Mouse (Mus musculus) kidney, postnatal 0 days (tissue): ENCODE measurements around the gene Lsm3. TPM values are rescaled to one million over a fixed set of nuclear protein-coding genes. Genes with fewer than 3 reads are reported as not detected.

Source experiments
- ATAC-seq: fragments of 200-750 bp; cut with Nextera tagmentation; replicated peaks from 2 replicates; pipeline ENCODE4 v1.8.0; 2017; ENCODE audit warnings: low read depth, moderate number of reproducible peaks, moderate TSS enrichment, moderate library complexity; ENCODE audit not compliant: low FRiP score
- DNase-seq: peaks from one replicate; pipeline ENCODE4 v3.0.0-alpha.2; 2016; ENCODE audit warnings: low spot score
- H3K27ac ChIP-seq: fragments of 300-500 bp; sonication (generic); 2 replicates; pipeline ENCODE4 v1.5.1; 2014; ENCODE audit warnings: mild to moderate bottlenecking
- H3K27me3 ChIP-seq: fragments of 300-500 bp; sonication (generic); 2 replicates; pipeline ENCODE4 v1.6.1; 2014; ENCODE audit warnings: low read length, mixed read lengths; ENCODE audit not compliant: insufficient read depth
- H3K36me3 ChIP-seq: fragments of 300-500 bp; sonication (generic); 2 replicates; pipeline ENCODE4 v1.6.1; 2014; ENCODE audit warnings: low read length, mixed read lengths; ENCODE audit not compliant: insufficient read depth
- H3K4me1 ChIP-seq: fragments of 300-500 bp; sonication (generic); replicated peaks from 2 replicates; pipeline ENCODE4 v1.6.1; 2014; ENCODE audit warnings: antibody characterized with exemption, low read length, mixed read lengths; ENCODE audit not compliant: insufficient read depth
- H3K4me2 ChIP-seq: fragments of 300-500 bp; sonication (generic); 2 replicates; pipeline ENCODE4 v1.6.1; 2014; ENCODE audit warnings: mild to moderate bottlenecking, low read length, moderate library complexity, mixed read lengths
- H3K4me3 ChIP-seq: fragments of 300-500 bp; sonication (generic); replicated peaks from 2 replicates; pipeline ENCODE4 v1.5.1; 2014; ENCODE audit warnings: low read depth, low read length
- H3K9ac ChIP-seq: fragments of 300-500 bp; sonication (generic); 2 replicates; pipeline ENCODE4 v1.6.1; 2014; ENCODE audit warnings: low read depth, low read length
- H3K9me3 ChIP-seq: fragments of 300-500 bp; sonication (generic); replicated peaks from 2 replicates; pipeline ENCODE4 v1.6.1; 2016; ENCODE audit warnings: low read length, inconsistent platforms, mixed read lengths
- CTCF ChIP-seq: IDR thresholded peaks from 2 replicates; pipeline ENCODE4 v1.5.1; 2016; ENCODE audit warnings: antibody characterized with exemption, low read depth, mild to moderate bottlenecking, moderate library complexity
- WGBS: fragments of 180-500 bp; shearing (Covaris S2); extraction: QIAGEN DNeasy Blood & Tissue Kit; methylation state at CpG from one replicate; pipeline ENCODE4 v1.1.7; 2014; 5-methylcytosine and 5-hydroxymethylcytosine counted together
- polyA plus RNA-seq: library from polyadenylated mRNA; unstranded; fragments of >200 nt; fragmentation: Nextera tagmentation; extraction: Ambion mirVana; gene quantifications from 2 replicates; pipeline ENCODE4 v1.2.1, GENCODE M21; 2015

The Lsm3 gene
- polyA plus RNA-seq, 1 experiment from 2014 or later = 222 TPM

- TF ChIP-seq CTCF = no peak
- WGBS = 82% methylated on average over 10 of the region's 10 CpGs
- Histone ChIP-seq H3K27ac (no peak overlapping the region), H3K4me2 (no peak overlapping the region), H3K36me3 (peaks cover 45% of the 10 kb centered on the region), H3K9me3 (no peaks in the 10 kb centered on the region), H3K4me3 (no peak overlapping the region), H3K27me3 (no peaks in the 10 kb centered on the region), H3K9ac (no peak overlapping the region), H3K4me1 (no peaks in the 10 kb centered on the region)
- ATAC-seq = no peak
- DNase-seq = no peak
These were observed 25.9 kb upstream of the Lsm3 start for GRCm38 (mm10) chr6:91489872-91490271.

GRCm38 (mm10) chr6:91491004-91491403 lies 24.7 kb upstream of the Lsm3 start:
- H3K27ac ChIP-seq = no peak overlapping the region
- no peaks in the 10 kb centered on the region for H3K9me3 ChIP-seq
- ATAC-seq (no peak; the same call in 1 of the 2 replicates), DNase-seq (no peak)
- H3K9ac ChIP-seq = no peak overlapping the region
- no peak for TF ChIP-seq CTCF
- H3K27me3 ChIP-seq = no peaks in the 10 kb centered on the region
- no peaks in the 10 kb centered on the region for H3K4me1 ChIP-seq
- H3K4me2 ChIP-seq = no peak overlapping the region
- WGBS = 72% methylated on average over 6 of the region's 6 CpGs
- peaks cover 43% of the 10 kb centered on the region for H3K36me3 ChIP-seq
- H3K4me3 ChIP-seq = no peak overlapping the region

DNA sequence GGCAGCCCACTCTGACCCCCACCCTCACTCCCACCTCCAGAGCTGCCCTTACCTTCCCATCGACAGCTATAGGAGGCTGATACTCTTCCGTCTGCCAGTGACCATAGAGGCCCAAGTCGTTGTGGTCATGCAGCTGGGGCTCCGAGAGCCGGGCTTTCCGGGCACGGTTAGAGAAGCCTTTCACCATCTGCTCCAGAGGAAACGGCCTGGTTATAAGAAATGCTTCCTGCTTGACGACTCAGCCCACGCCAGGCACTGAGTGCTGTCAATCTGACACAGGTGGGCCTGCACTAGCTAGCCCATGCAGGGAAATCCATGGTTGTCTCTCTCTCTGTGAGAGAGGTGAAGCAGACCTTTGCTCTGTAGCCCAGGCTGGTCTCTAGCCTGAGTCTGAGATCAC lies 22.7 kb upstream of the Lsm3 start:
- ATAC-seq = no peak
- no peak for TF ChIP-seq CTCF
- H3K9me3 ChIP-seq = no peaks in the 10 kb centered on the region
- no peaks in the 10 kb centered on the region for H3K27me3 ChIP-seq
- H3K9ac ChIP-seq = no peak overlapping the region
- H3K4me1 ChIP-seq = no peaks in the 10 kb centered on the region
- WGBS = 84% methylated on average over 10 of the region's 10 CpGs
- peaks cover 51% of the 10 kb centered on the region for H3K36me3 ChIP-seq
- H3K4me3 ChIP-seq = no peak overlapping the region
- no peak overlapping the region for H3K4me2 ChIP-seq
- no peak for DNase-seq
- no peak overlapping the region for H3K27ac ChIP-seq

DNA sequence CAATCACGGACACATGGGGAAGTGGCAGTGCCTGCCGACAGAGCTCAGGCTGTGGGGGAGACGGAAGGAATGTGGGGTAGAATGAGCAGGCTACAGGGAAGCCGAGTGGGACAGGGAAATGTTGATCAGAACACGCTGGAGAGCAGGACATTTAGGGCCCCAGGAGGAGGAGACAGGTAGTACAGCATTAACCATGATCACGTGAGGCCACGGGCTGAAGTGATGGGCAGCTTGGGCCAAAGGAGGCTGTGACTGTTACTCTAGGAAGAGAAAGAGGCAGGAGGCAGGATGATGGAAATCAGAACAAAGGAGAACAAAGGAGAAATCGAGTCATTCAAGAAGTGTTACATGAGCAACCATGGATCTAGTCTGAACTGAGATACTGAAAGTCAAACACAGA lies 21.2 kb upstream of the Lsm3 start:
- Histone ChIP-seq H3K4me3 (no peak overlapping the region), H3K36me3 (peaks cover 61% of the 10 kb centered on the region), H3K27ac (no peak overlapping the region), H3K9ac (no peak overlapping the region), H3K4me2 (no peak overlapping the region), H3K9me3 (no peaks in the 10 kb centered on the region), H3K4me1 (no peaks in the 10 kb centered on the region), H3K27me3 (no peaks in the 10 kb centered on the region)
- 84% methylated on average over 8 of the region's 8 CpGs for WGBS
- DNase-seq (no peak), ATAC-seq (0 out of 2 replicates have a peak, but pooled peaks have one; percentile 45)
- TF ChIP-seq CTCF = no peak

DNA sequence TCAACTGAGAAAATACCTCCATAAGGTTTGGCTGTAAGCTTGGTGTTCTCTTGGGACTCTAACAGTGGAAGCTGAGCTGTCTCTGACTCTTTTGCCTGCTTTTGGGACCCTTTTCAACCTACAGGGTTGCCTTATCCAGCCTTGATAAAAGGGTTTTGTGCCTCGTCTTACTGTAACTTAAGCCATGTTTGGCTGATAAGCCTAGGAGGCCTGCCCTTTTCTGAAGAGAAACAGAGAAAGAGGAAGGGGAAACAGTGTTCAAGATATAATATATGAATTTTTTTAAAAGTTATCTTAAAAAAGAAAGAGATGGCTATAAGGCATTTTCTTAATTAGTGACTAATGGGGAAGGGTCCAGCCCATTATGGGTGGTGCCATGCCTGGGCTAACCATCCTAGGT lies 12.4 kb upstream of the Lsm3 start:
- no peak for TF ChIP-seq CTCF
- ATAC-seq (no peak), DNase-seq (no peak)
- H3K27ac ChIP-seq = no peak overlapping the region
- H3K9me3 ChIP-seq = no peaks in the 10 kb centered on the region
- H3K27me3 ChIP-seq = no peaks in the 10 kb centered on the region
- no peak overlapping the region for H3K9ac ChIP-seq
- no peaks in the 10 kb centered on the region for H3K4me1 ChIP-seq
- H3K4me3 ChIP-seq = no peak overlapping the region
- 95% methylated on average over 1 of the region's 1 CpGs for WGBS
- H3K4me2 ChIP-seq = no peak overlapping the region
- peaks cover 87% of the 10 kb centered on the region for H3K36me3 ChIP-seq

DNA sequence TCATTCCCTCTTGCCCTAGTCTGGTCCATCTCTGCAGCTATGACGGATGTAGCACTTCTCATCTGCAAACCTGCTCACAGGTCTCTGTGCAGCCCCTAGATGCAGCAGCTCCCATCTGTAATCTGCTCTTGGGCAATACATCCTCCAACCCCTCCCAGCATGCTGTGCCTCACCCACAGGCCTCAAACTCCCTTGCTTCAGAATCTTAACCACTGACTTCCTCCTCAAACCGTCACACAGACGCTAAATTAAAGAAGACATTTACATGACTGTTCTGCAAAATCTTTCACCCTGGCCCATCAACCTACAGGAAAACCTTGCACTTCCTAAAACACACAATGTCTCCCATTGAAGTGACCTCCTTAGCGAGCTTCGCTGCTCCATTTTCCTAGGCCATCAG lies 9.7 kb upstream of the Lsm3 start:
- Histone ChIP-seq H3K9ac (no peak overlapping the region), H3K27ac (no peak overlapping the region), H3K4me1 (no peaks in the 10 kb centered on the region), H3K36me3 (peaks cover 61% of the 10 kb centered on the region), H3K4me2 (no peak overlapping the region), H3K4me3 (no peak overlapping the region), H3K27me3 (no peaks in the 10 kb centered on the region), H3K9me3 (no peaks in the 10 kb centered on the region)
- no peak for ATAC-seq
- DNase-seq = no peak
- WGBS = 91% methylated on average over 5 of the region's 5 CpGs
- no peak for TF ChIP-seq CTCF

DNA sequence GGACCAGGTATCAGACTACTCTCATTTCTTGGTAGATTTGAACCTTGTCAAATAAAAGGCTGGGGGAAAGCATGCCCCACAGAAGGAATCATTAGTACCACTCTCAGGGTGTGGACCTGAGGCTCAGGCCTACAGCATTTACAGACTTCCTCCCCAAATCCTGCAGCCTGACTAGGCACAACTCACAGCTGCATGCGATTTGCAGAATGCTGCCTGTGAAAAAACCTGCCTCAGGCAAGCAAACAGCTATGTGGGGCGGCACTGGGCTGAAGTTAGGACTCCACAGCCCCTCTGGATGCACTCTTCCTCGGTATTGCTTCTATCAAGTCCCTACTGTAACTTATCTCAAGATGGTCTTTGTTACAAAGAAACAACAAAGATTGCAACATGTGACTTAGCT lies 7.7 kb upstream of the Lsm3 start:
- H3K9ac ChIP-seq = no peak overlapping the region
- TF ChIP-seq CTCF = no peak
- H3K4me2 ChIP-seq = no peak overlapping the region
- H3K27ac ChIP-seq = no peak overlapping the region
- no peaks in the 10 kb centered on the region for H3K4me1 ChIP-seq
- H3K9me3 ChIP-seq = no peaks in the 10 kb centered on the region
- H3K36me3 ChIP-seq = peaks cover 49% of the 10 kb centered on the region
- 87% methylated on average over 3 of the region's 3 CpGs for WGBS
- H3K4me3 ChIP-seq = no peak overlapping the region
- DNase-seq = no peak
- H3K27me3 ChIP-seq = no peaks in the 10 kb centered on the region
- no peak for ATAC-seq
